Mouse (Mus musculus): ENCODE results near the gene Aak1.

- TF ChIP-seq EP300 (IDR thresholded peaks at IDR 0.05; ENCODE audit: low read depth) = no peak
- no peak for TF ChIP-seq CTCF (IDR thresholded peaks at IDR 0.05; ENCODE audit: low read depth)
Observed at GRCm38 (mm10) chr6:86940966-86941365, 91.6 kb downstream of the Aak1 start.
